Mouse (Mus musculus) c-Kit-positive CD71-positive TER-119-negative erythroid progenitor cells, embryonic 14.5 days (primary cell): Measurements from ENCODE around the gene Tpm3.

Experiments
- DNase-seq: peaks from one replicate; pipeline ENCODE4 v3.0.0-alpha.2; 2013; ENCODE audit warnings: low read depth

Gene Tpm3

DNA sequence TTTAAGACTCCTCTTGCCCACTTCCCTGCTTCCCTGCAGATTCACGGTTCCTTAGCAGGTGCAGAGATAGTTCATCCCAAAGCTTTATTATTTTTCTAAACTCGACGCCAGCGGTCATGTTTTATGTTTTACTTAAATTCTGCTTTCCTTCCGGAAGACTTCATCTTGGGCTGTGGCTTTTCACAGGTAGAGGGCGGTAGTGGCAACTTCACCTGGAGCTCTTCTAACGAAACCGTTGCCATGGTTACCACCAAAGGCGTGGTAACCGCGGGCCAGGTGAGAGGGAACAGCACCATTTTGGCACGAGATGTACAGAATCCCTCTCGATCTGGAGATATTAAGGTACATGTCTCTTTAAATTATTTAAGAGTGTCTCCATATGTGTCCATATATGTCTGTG, 64.2 kb downstream of the Tpm3 start:
- DNase-seq = no peak

DNA sequence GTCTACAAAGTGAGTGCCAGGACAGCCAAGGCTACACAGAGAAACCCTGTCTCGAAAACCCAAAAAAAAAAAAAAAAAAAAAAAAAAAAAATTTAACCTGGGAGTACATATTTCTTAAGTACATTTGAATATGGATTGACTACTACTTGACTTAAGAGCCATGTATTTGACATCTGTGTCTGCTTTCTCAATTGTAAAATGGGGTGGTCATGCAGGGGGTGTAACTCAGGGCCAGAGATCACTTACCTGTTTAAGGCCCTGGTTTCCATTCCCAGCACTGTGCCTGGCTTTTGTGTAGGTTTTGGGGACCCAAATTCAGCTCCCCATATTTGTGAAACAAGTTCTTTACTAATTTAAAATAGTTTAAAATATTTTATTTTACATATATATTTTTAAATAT, 65.2 kb downstream of the Tpm3 start:
- no peak for DNase-seq

DNA sequence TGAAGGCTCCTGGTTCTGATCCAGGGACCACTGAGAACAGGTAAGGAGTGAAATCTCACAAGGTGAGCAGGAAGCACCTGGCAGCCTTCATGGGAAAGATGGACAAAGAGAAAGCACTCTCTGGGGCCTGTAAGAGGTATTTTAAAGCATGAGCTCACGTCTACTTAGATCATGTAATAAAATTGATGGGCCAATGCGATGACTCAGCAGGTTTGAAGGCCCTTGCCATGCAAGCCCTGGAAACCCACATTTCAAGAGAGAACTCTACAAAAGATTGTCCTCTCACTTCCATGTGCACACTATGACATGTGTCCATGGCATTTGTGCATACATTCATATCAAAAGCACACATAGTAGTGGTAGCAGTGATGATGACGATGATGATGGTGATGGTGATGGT, 67.5 kb downstream of the Tpm3 start:
- no peak for DNase-seq

DNA sequence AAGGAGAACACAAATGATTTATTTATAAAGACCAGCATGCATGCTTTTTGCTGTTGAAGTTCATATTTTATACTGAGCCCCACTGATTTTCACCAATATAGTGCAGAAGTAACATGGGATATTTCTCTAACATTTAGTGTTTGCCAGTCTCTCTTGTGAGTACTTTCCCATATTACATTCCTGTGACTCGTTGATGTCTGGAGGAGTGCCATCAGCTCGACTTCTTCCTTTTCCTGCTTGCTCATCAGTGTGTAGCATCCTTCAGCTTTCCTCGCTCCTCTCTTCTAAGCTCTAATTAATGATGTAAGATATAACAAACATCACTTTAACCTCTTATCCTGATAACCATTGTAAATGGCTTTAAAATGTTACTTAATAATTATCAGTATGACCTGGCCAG, 73.0 kb downstream of the Tpm3 start:
- no peak for DNase-seq

DNA sequence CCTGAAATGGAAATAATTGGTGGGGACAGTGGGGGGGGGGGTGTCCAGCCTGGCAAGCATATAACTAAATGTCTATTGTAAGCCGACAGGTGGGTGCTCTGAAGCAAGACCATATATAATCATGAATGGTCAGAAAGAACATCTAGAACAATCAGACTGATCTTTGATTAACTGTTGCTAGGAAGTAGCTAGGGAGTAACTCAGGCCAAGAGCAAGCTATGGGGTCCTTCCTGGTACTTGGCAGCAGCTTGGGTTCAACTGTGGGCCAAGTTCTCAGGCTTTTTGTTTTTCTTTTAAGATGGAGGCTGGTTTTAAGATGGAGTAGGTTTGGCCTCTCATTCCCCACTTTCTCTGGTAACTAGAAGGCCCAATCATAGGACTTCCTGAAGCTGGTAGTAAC, 74.2 kb downstream of the Tpm3 start:
- DNase-seq = no peak
